Mouse (Mus musculus): Measurements from ENCODE around the gene Il11. TPM values are rescaled to one million over a fixed set of nuclear protein-coding genes. Genes with fewer than 3 reads are reported as not detected.
A peak's percentile ranks its signal among the peaks of the same experiment; 100 is the strongest.

Gene Il11
- polyA plus RNA-seq, 1 experiment = 15.5 TPM

DNA sequence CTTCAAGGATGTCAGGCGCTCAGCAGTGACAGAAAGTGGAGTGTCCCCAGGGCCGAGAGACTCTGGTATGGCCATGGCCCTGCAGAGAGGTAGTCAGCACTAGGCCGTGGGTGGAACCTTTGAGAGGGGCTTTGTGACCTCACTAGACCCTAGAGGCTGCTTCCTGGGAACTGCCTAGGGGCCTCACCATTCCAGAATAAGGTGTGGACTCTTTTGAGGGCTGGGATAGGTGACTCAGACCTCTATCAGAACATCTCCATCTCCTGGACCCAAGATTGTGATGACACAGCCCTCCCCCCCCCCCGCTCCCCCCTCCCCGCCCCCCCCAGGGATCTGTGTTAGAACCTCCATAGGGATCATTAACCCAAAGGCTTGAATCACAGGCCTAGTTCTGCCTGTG is 11.5 kb downstream of the Il11 start, which contains the start of gene Fam71e2:
Fam71e2 (minus strand) TSS at position 101 of the 400 bp plus-strand sequence.
- Histone ChIP-seq H3K4me1 (ENCODE audit: control insufficient read depth, insufficient read depth, low read length) (peaks cover 8% of the 10 kb centered on the region), H3K4me3 (ENCODE audit: control insufficient read depth, low read depth, low read length) (peak within 1 kb of the TSS; percentile 91), H3K27ac (ENCODE audit: control insufficient read depth, insufficient read depth, low read depth, low read length) (peak within 1 kb of the TSS; percentile 23), H3K36me3 (ENCODE audit: control insufficient read depth, insufficient read depth, low read length) (no peaks in the 10 kb centered on the region), H3K27me3 (ENCODE audit: control insufficient read depth, insufficient read depth, low read length) (no peaks in the 10 kb centered on the region)
- peak; percentile 65; the same call in 1 of the 2 replicates for TF ChIP-seq POLR2A (IDR thresholded peaks at IDR 0.05; ENCODE audit: control insufficient read depth, low read depth, low read length)
- TF ChIP-seq CTCF (IDR thresholded peaks at IDR 0.05; ENCODE audit: control insufficient read depth, insufficient read depth, insufficient replicate concordance, low read depth, low read length) = no peak

DNA sequence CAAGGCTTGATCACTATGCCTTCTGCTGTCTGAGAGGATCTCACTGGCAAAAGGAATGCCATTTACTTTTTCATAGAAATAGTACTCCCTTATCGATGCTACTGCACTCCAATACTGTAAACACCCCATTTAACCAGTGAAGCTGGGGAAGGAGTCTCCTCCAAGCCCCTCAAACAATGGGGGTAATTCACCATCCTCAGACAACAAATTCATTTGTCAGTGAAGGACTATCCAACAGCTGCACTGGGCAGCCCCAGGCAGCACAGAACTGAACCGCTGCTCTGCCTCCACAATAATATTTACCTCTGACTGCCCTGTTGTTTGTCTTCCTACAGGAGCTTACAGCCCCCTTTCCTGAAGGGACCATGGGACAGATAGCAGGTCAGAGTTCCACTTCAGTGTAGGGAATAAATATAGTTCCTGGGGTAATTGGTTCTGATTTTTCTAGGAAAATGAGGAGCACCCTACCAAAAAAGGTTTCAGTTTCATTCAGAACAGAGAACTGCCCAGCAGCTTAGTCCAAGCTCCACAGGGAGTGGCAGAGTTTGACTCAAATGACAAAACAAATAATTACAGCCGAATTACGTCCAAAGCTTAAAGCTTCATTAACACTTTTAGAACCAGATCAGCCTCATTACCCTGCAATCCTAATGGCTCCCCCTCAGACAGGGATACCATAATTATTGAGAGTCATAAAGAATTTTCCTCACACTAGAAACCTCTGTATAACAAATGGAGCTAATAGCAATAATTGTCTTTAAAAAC is 17.5 kb downstream of the Il11 start:
- H3K27me3 ChIP-seq (ENCODE audit: control insufficient read depth, insufficient read depth, low read length) = no peaks in the 10 kb centered on the region
- no peak overlapping the region for H3K4me3 ChIP-seq (ENCODE audit: control insufficient read depth, low read depth, low read length)
- H3K27ac ChIP-seq (ENCODE audit: control insufficient read depth, insufficient read depth, low read depth, low read length) = no peak overlapping the region
- H3K36me3 ChIP-seq (ENCODE audit: control insufficient read depth, insufficient read depth, low read length) = no peaks in the 10 kb centered on the region
- TF ChIP-seq CTCF (IDR thresholded peaks at IDR 0.05; ENCODE audit: control insufficient read depth, insufficient read depth, insufficient replicate concordance, low read depth, low read length) (no peak), POLR2A (IDR thresholded peaks at IDR 0.05; ENCODE audit: control insufficient read depth, low read depth, low read length) (no peak)
- no peaks in the 10 kb centered on the region for H3K4me1 ChIP-seq (ENCODE audit: control insufficient read depth, insufficient read depth, low read length)

DNA sequence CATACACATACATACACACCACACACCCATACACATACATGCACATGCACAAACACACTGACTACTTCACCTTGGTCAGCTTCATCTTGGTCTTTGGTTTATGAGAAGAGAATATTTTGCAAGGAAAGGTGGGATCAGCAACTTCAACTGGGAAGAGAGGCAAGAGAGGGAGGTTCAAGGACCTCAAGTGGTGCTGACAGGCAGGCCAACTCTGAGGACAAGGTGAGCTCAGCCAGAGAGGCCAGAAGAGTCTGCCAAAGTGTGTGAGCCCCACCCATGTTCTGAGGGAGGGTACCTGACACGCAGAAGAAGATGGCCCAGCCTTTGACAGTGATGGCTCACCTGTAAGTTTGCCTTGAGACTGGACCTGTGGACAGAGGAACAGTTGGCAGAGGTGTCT is 23.0 kb downstream of the Il11 start:
- Histone ChIP-seq H3K27me3 (ENCODE audit: control insufficient read depth, insufficient read depth, low read length) (no peaks in the 10 kb centered on the region), H3K27ac (ENCODE audit: control insufficient read depth, insufficient read depth, low read depth, low read length) (no peak overlapping the region), H3K4me3 (ENCODE audit: control insufficient read depth, low read depth, low read length) (no peak overlapping the region), H3K4me1 (ENCODE audit: control insufficient read depth, insufficient read depth, low read length) (no peaks in the 10 kb centered on the region), H3K36me3 (ENCODE audit: control insufficient read depth, insufficient read depth, low read length) (no peaks in the 10 kb centered on the region)
- TF ChIP-seq CTCF (IDR thresholded peaks at IDR 0.05; ENCODE audit: control insufficient read depth, insufficient read depth, insufficient replicate concordance, low read depth, low read length) = no peak
- no peak for TF ChIP-seq POLR2A (IDR thresholded peaks at IDR 0.05; ENCODE audit: control insufficient read depth, low read depth, low read length)

DNA sequence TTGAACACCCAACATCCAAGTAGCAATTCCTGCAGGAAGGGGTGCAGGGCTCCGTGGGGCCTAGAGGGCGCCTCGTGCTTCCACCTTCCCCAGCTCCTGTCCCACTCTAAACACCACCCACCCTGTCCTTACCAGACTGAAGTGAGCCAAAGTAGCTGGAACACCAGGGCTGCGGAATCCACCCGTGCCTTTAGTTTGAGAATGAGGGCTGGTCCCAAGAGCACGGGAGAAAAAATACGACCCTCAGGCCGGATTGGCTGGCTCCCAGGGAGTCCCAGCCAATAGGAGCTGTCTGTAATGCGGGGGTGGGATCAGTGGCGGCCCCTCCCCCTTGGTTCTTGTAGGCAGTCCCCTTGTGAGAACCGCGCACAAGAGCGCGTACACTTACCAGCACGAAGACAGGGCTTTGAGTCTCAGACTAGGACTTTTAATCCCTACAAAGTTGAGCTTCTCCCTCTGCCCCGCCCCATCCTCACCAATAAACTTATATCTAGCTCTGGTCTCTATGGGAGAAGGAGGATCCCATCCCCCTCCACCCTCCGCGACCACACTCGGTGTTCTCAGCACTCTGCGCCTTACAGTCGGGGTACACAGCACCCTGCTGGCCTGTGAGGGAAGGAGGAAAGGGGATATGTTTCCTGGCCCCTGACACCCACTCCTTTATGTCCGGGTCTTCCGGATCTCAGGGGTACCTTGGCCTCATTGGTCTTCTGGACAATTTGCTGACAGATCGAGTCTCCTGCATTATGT is 29.7 kb downstream of the Il11 start, which contains the start of gene Cox6b2:
Cox6b2 (minus strand) TSS at position 274 of the 750 bp plus-strand sequence.
- TF ChIP-seq CTCF (IDR thresholded peaks at IDR 0.05; ENCODE audit: control insufficient read depth, insufficient read depth, insufficient replicate concordance, low read depth, low read length) (no peak), POLR2A (IDR thresholded peaks at IDR 0.05; ENCODE audit: control insufficient read depth, low read depth, low read length) (peak; percentile 92)
- no peaks in the 10 kb centered on the region for H3K27me3 ChIP-seq (ENCODE audit: control insufficient read depth, insufficient read depth, low read length)
- H3K27ac ChIP-seq (ENCODE audit: control insufficient read depth, insufficient read depth, low read depth, low read length) = peak within 1 kb of the TSS; percentile 87
- H3K4me3 ChIP-seq (ENCODE audit: control insufficient read depth, low read depth, low read length) = peak within 1 kb of the TSS; percentile 87
- H3K36me3 ChIP-seq (ENCODE audit: control insufficient read depth, insufficient read depth, low read length) = no peaks in the 10 kb centered on the region; the same call in 1 of the 2 replicates
- H3K4me1 ChIP-seq (ENCODE audit: control insufficient read depth, insufficient read depth, low read length) = peaks cover 9% of the 10 kb centered on the region

DNA sequence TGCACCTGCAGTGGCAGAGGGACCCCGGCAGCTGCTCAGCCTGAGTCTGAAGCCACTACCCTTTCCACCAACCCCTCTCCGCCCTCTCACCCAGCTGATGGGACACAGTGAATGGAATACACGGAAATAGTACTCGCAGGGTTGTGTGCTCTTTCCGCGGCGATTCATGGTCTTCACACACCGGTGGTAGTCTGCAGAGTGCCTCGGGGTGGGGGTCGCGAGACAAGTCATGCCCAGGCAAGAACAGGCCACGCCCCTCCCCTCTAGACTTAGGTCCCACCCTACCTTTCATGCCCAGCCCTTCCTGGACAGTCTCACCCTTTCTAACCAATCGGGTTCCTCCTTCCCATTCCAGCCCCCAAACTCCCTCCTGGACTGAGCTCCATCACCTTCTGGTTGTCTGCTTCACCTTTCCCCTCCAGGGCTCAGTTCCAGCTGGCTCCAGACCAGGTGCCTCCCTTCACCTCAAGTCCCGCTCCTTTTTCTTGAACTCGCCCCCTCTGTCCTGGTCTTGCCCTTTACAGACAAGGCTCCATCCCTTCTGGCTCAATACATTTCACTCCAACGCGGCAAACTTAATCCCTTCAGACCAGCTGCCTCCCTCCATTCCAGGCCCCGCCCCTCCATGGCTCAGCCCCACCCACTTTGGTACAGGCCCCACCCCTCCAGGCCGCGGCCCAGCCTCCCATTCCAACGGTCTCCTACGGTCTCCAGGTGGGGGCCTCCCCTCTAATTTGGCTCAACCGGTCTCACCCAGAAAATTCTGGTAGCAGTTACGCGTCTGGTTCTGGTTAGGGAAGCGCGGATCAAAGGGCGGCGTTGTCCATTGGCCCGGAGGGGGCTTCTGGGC is 30.5 kb downstream of the Il11 start:
- Histone ChIP-seq H3K27me3 (ENCODE audit: control insufficient read depth, insufficient read depth, low read length) (no peaks in the 10 kb centered on the region), H3K4me3 (ENCODE audit: control insufficient read depth, low read depth, low read length) (peak overlapping the region; percentile 87), H3K27ac (ENCODE audit: control insufficient read depth, insufficient read depth, low read depth, low read length) (peak overlapping the region; percentile 87), H3K4me1 (ENCODE audit: control insufficient read depth, insufficient read depth, low read length) (peaks cover 9% of the 10 kb centered on the region), H3K36me3 (ENCODE audit: control insufficient read depth, insufficient read depth, low read length) (no peaks in the 10 kb centered on the region; the same call in 1 of the 2 replicates)
- no peak for TF ChIP-seq POLR2A (IDR thresholded peaks at IDR 0.05; ENCODE audit: control insufficient read depth, low read depth, low read length)
- TF ChIP-seq CTCF (IDR thresholded peaks at IDR 0.05; ENCODE audit: control insufficient read depth, insufficient read depth, insufficient replicate concordance, low read depth, low read length) = no peak

DNA sequence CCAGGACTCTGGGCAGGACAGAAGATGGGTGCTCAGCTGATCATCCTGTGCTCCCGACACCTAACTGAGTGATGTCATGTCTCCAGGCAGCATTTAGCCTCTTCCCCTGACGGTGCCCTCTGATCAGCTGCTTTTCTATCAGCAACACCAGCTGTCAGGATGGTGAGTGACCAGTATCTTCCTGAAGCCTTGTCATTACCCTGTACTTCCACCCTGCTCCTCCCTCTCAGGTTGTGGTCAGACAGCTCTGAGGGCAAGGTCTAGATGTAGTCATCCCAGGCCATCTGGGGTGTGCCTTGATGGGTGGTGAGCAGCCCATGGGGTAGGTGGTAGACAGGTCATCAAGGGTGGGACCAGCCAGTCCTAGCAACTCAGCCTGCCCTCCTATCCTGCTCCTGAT is 33.5 kb downstream of the Il11 start:
- Histone ChIP-seq H3K4me3 (ENCODE audit: control insufficient read depth, low read depth, low read length) (no peak overlapping the region), H3K4me1 (ENCODE audit: control insufficient read depth, insufficient read depth, low read length) (peaks cover 9% of the 10 kb centered on the region), H3K36me3 (ENCODE audit: control insufficient read depth, insufficient read depth, low read length) (no peaks in the 10 kb centered on the region; the same call in 1 of the 2 replicates), H3K27me3 (ENCODE audit: control insufficient read depth, insufficient read depth, low read length) (no peaks in the 10 kb centered on the region), H3K27ac (ENCODE audit: control insufficient read depth, insufficient read depth, low read depth, low read length) (no peak overlapping the region)
- peak; percentile 22; the same call in 1 of the 2 replicates for TF ChIP-seq POLR2A (IDR thresholded peaks at IDR 0.05; ENCODE audit: control insufficient read depth, low read depth, low read length)
- TF ChIP-seq CTCF (IDR thresholded peaks at IDR 0.05; ENCODE audit: control insufficient read depth, insufficient read depth, insufficient replicate concordance, low read depth, low read length) = no peak

Data from testis, adult 2 months (tissue).